Mouse (Mus musculus) hindbrain, embryonic 10.5 days (tissue): ENCODE results near the gene 2310007B03Rik. TPM values are rescaled to one million over a fixed set of nuclear protein-coding genes. Genes with fewer than 3 reads are reported as not detected.

Experiments used
- DNase-seq: peaks from one replicate; pipeline ENCODE4 v3.0.0-alpha.2; 2017; ENCODE audit warnings: low spot score
- H3K27ac ChIP-seq: fragments of 300-500 bp; sonication (generic); 2 replicates; pipeline ENCODE4 v1.5.1; 2016; ENCODE audit warnings: mild to moderate bottlenecking, moderate library complexity
- H3K27me3 ChIP-seq: fragments of 300-500 bp; sonication (generic); 2 replicates; pipeline ENCODE4 v1.6.1; 2016; ENCODE audit warnings: mild to moderate bottlenecking; ENCODE audit not compliant: poor library complexity, insufficient read depth, severe bottlenecking
- H3K36me3 ChIP-seq: fragments of 300-500 bp; sonication (generic); 2 replicates; pipeline ENCODE4 v1.6.1; 2016; ENCODE audit warnings: mild to moderate bottlenecking, moderate library complexity
- H3K4me1 ChIP-seq: fragments of 300-500 bp; sonication (generic); replicated peaks from 2 replicates; pipeline ENCODE4 v1.6.1; 2016; ENCODE audit warnings: mild to moderate bottlenecking
- H3K4me3 ChIP-seq: fragments of 300-500 bp; sonication (generic); 2 replicates; pipeline ENCODE4 v1.5.1; 2016; ENCODE audit warnings: mild to moderate bottlenecking, moderate library complexity
- H3K9me3 ChIP-seq: fragments of 300-500 bp; sonication (generic); 2 replicates; pipeline ENCODE4 v1.6.1; 2016; ENCODE audit warnings: mild to moderate bottlenecking, moderate library complexity
- WGBS: fragments of 180-500 bp; shearing (Covaris S2); methylation state at CpG from one replicate; pipeline ENCODE4 v1.1.7; 2016; 5-methylcytosine and 5-hydroxymethylcytosine counted together
- polyA plus RNA-seq: library from polyadenylated mRNA; unstranded; fragments of >200 nt; fragmentation: Nextera tagmentation; extraction: Ambion mirVana; gene quantifications from 2 replicates; pipeline ENCODE4 v1.2.1, GENCODE M21; 2016

Gene 2310007B03Rik
- polyA plus RNA-seq, 1 experiment from 2014 or later = 1.1 TPM

GRCm38 (mm10) chr1:93174399-93174798 lies 13.7 kb upstream of the 2310007B03Rik start:
- Histone ChIP-seq H3K9me3 (no peaks in the 10 kb centered on the region), H3K4me1 (peaks cover 28% of the 10 kb centered on the region), H3K27me3 (peaks cover 44% of the 10 kb centered on the region), H3K27ac (no peak overlapping the region), H3K4me3 (no peak overlapping the region), H3K36me3 (no peaks in the 10 kb centered on the region)
- WGBS = 1% methylated on average over 4 of the region's 4 CpGs
- peak; percentile 92 for DNase-seq

- peaks cover 44% of the 10 kb centered on the region for H3K27me3 ChIP-seq
- DNase-seq = no peak
- H3K36me3 ChIP-seq = no peaks in the 10 kb centered on the region
- no peak overlapping the region for H3K4me3 ChIP-seq
- H3K4me1 ChIP-seq = peaks cover 33% of the 10 kb centered on the region
- H3K27ac ChIP-seq = no peak overlapping the region
- 64% methylated on average over 4 of the region's 4 CpGs for WGBS
- no peaks in the 10 kb centered on the region for H3K9me3 ChIP-seq
These were observed 12.9 kb upstream of the 2310007B03Rik start for GRCm38 (mm10) chr1:93173665-93174064.

GRCm38 (mm10) chr1:93168295-93168775 lies 7.6 kb upstream of the 2310007B03Rik start, which contains the start of gene Crocc2:
Gene Crocc2, plus strand, starts transcription at chr1:93168725.
- 44% methylated on average over 10 of the region's 10 CpGs for WGBS
- no peak for DNase-seq

GRCm38 (mm10) chr1:93166346-93167079 lies 5.8 kb upstream of the 2310007B03Rik start:
- Histone ChIP-seq H3K27ac (no peak overlapping the region), H3K27me3 (no peaks in the 10 kb centered on the region), H3K9me3 (no peaks in the 10 kb centered on the region), H3K36me3 (no peaks in the 10 kb centered on the region), H3K4me1 (peaks cover 13% of the 10 kb centered on the region), H3K4me3 (no peak overlapping the region)
- no peak for DNase-seq
- 87% methylated on average over 11 of the region's 11 CpGs for WGBS

More at GRCm38 (mm10) chr1:93168295-93168775, 7.6 kb upstream of the 2310007B03Rik start, which contains the start of gene Crocc2:
- no peak within 1 kb of the TSS for H3K4me3 ChIP-seq
- no peaks in the 10 kb centered on the region for H3K36me3 ChIP-seq
- no peaks in the 10 kb centered on the region for H3K9me3 ChIP-seq
- H3K27me3 ChIP-seq = peaks cover 2% of the 10 kb centered on the region; the same call in 1 of the 2 replicates
- peaks cover 15% of the 10 kb centered on the region for H3K4me1 ChIP-seq
- no peak within 1 kb of the TSS for H3K27ac ChIP-seq

- Histone ChIP-seq H3K27ac (no peak overlapping the region), H3K4me3 (no peak overlapping the region), H3K9me3 (no peaks in the 10 kb centered on the region), H3K27me3 (no peaks in the 10 kb centered on the region), H3K4me1 (peaks cover 24% of the 10 kb centered on the region), H3K36me3 (no peaks in the 10 kb centered on the region)
- DNase-seq = no peak
- WGBS = 89% methylated on average over 9 of the region's 9 CpGs
These were observed 4.7 kb upstream of the 2310007B03Rik start for GRCm38 (mm10) chr1:93165447-93165846.

- no peak for DNase-seq
- H3K9me3 ChIP-seq = no peaks in the 10 kb centered on the region
- no peak overlapping the region for H3K27ac ChIP-seq
- no peak overlapping the region for H3K4me3 ChIP-seq
- peaks cover 19% of the 10 kb centered on the region for H3K4me1 ChIP-seq
- 87% methylated on average over 7 of the region's 7 CpGs for WGBS
- H3K36me3 ChIP-seq = no peaks in the 10 kb centered on the region
- no peaks in the 10 kb centered on the region for H3K27me3 ChIP-seq
These were observed 1.8 kb upstream of the 2310007B03Rik start for GRCm38 (mm10) chr1:93162588-93162987.

- WGBS = 83% methylated on average over 10 of the region's 10 CpGs
- Histone ChIP-seq H3K27ac (no peak overlapping the region), H3K9me3 (no peaks in the 10 kb centered on the region), H3K4me1 (peaks cover 19% of the 10 kb centered on the region), H3K4me3 (no peak overlapping the region), H3K36me3 (no peaks in the 10 kb centered on the region), H3K27me3 (no peaks in the 10 kb centered on the region)
- no peak for DNase-seq
These were observed 1.2 kb upstream of the 2310007B03Rik start for GRCm38 (mm10) chr1:93161921-93162320.

GRCm38 (mm10) chr1:93161350-93161749 lies 602 bp upstream of the 2310007B03Rik start:
- no peak for DNase-seq
- peaks cover 19% of the 10 kb centered on the region for H3K4me1 ChIP-seq
- no peak overlapping the region for H3K4me3 ChIP-seq
- H3K27me3 ChIP-seq = no peaks in the 10 kb centered on the region
- no peaks in the 10 kb centered on the region for H3K36me3 ChIP-seq
- no peak overlapping the region for H3K27ac ChIP-seq
- H3K9me3 ChIP-seq = no peaks in the 10 kb centered on the region
- WGBS = 74% methylated on average over 8 of the region's 8 CpGs

GRCm38 (mm10) chr1:93159566-93160500 lies 915 bp downstream of the 2310007B03Rik start:
- 87% methylated on average over 21 of the region's 21 CpGs for WGBS
- no peak for DNase-seq
- Histone ChIP-seq H3K4me1 (peaks cover 19% of the 10 kb centered on the region), H3K27ac (no peak overlapping the region), H3K9me3 (no peaks in the 10 kb centered on the region), H3K4me3 (no peak overlapping the region), H3K27me3 (no peaks in the 10 kb centered on the region), H3K36me3 (no peaks in the 10 kb centered on the region)

GRCm38 (mm10) chr1:93158916-93159315 lies 1.8 kb downstream of the 2310007B03Rik start:
- no peak overlapping the region for H3K4me3 ChIP-seq
- WGBS = 92% methylated on average over 8 of the region's 8 CpGs
- H3K4me1 ChIP-seq = peaks cover 19% of the 10 kb centered on the region
- no peaks in the 10 kb centered on the region for H3K9me3 ChIP-seq
- no peak for DNase-seq
- H3K36me3 ChIP-seq = no peaks in the 10 kb centered on the region
- no peak overlapping the region for H3K27ac ChIP-seq
- H3K27me3 ChIP-seq = no peaks in the 10 kb centered on the region

- Histone ChIP-seq H3K27me3 (no peaks in the 10 kb centered on the region), H3K4me3 (no peak overlapping the region), H3K9me3 (no peaks in the 10 kb centered on the region), H3K4me1 (peaks cover 19% of the 10 kb centered on the region), H3K27ac (no peak overlapping the region), H3K36me3 (no peaks in the 10 kb centered on the region)
- DNase-seq = no peak
- 79% methylated on average over 4 of the region's 4 CpGs for whole genome bisulfite sequencing
These were observed 3.2 kb downstream of the 2310007B03Rik start for GRCm38 (mm10) chr1:93157566-93157965.

- 75% methylated on average over 2 of the region's 2 CpGs for WGBS
These were observed 9.7 kb downstream of the 2310007B03Rik start for GRCm38 (mm10) chr1:93150907-93151661.

More at GRCm38 (mm10) chr1:93150907-93151661, 9.7 kb downstream of the 2310007B03Rik start:
- Histone ChIP-seq H3K4me1 (no peaks in the 10 kb centered on the region), H3K27me3 (no peaks in the 10 kb centered on the region), H3K9me3 (no peaks in the 10 kb centered on the region), H3K36me3 (no peaks in the 10 kb centered on the region), H3K4me3 (no peak overlapping the region), H3K27ac (no peak overlapping the region)
- DNase-seq = no peak
